Mouse (Mus musculus) stomach, postnatal 0 days (tissue): ENCODE results near the gene Pde1c. TPM values are rescaled to one million over a fixed set of nuclear protein-coding genes. Genes with fewer than 3 reads are reported as not detected.
A peak's percentile ranks its signal among the peaks of the same experiment; 100 is the strongest.

Source experiments
- ATAC-seq: fragments of 200-750 bp; cut with Nextera tagmentation; 2 replicates; pipeline ENCODE4 v1.8.0; 2017; ENCODE audit not compliant: low FRiP score, low TSS enrichment
- DNase-seq: peaks from one replicate; pipeline ENCODE4 v3.0.0-alpha.2; 2016; ENCODE audit warnings: low spot score
- H3K27ac ChIP-seq: fragments of 300-500 bp; sonication (generic); replicated peaks from 2 replicates; pipeline ENCODE4 v1.5.1; 2014; ENCODE audit warnings: mild to moderate bottlenecking, control low read depth
- H3K27me3 ChIP-seq: fragments of 300-500 bp; sonication (generic); 2 replicates; pipeline ENCODE4 v1.6.1; 2014; ENCODE audit warnings: low read length; ENCODE audit not compliant: control insufficient read depth, insufficient read depth
- H3K36me3 ChIP-seq: fragments of 300-500 bp; sonication (generic); 2 replicates; pipeline ENCODE4 v1.6.1; 2014; ENCODE audit warnings: low read length, mixed read lengths; ENCODE audit not compliant: control insufficient read depth, insufficient read depth
- H3K4me1 ChIP-seq: fragments of 300-500 bp; sonication (generic); replicated peaks from 2 replicates; pipeline ENCODE4 v1.6.1; 2014; ENCODE audit warnings: antibody characterized with exemption; ENCODE audit not compliant: control insufficient read depth, insufficient read depth
- H3K4me2 ChIP-seq: fragments of 300-500 bp; sonication (generic); replicated peaks from 2 replicates; pipeline ENCODE4 v1.6.1; 2014; ENCODE audit warnings: low read depth, mild to moderate bottlenecking, control low read depth, moderate library complexity
- H3K4me3 ChIP-seq: fragments of 300-500 bp; sonication (generic); 2 replicates; pipeline ENCODE4 v1.5.1; 2014; ENCODE audit warnings: low read depth, low read length, control low read depth
- H3K9ac ChIP-seq: fragments of 300-500 bp; sonication (generic); 2 replicates; pipeline ENCODE4 v1.6.1; 2014; ENCODE audit warnings: mild to moderate bottlenecking, low read length, control low read depth, mixed read lengths
- H3K9me3 ChIP-seq: fragments of 300-500 bp; sonication (generic); 2 replicates; pipeline ENCODE4 v1.6.1; 2016; ENCODE audit warnings: low read length; ENCODE audit not compliant: control insufficient read depth
- CTCF ChIP-seq: IDR thresholded peaks from 2 replicates; pipeline ENCODE4 v1.5.1; 2016; ENCODE audit warnings: antibody characterized with exemption, low read depth, mild to moderate bottlenecking, moderate library complexity
- EP300 ChIP-seq: optimal IDR thresholded peaks from 2 replicates; pipeline ENCODE3; 2016; ENCODE audit warnings: antibody characterized with exemption
- WGBS: fragments of 180-500 bp; shearing (Covaris S2); extraction: QIAGEN DNeasy Blood & Tissue Kit; methylation state at CpG from one replicate; pipeline ENCODE4 v1.1.7; 2014; 5-methylcytosine and 5-hydroxymethylcytosine counted together
- microRNA-seq: library from miRNA; unstranded; fragments of <30 nt; microRNA quantifications from one replicate; pipeline ENCODE4, GENCODE M21; 2016
- polyA plus RNA-seq: library from polyadenylated mRNA; unstranded; fragments of >200 nt; fragmentation: Nextera tagmentation; extraction: Ambion mirVana; gene quantifications from 2 replicates; pipeline ENCODE4 v1.2.1, GENCODE M21; 2015

Gene Pde1c
- polyA plus RNA-seq, 1 experiment from 2014 or later: 1.8 TPM

GRCm38 (mm10) chr6:56029986-56030385 is 538.9 kb downstream of the Pde1c start:
- Histone ChIP-seq H3K4me3 (no peak overlapping the region), H3K9ac (no peak overlapping the region), H3K27ac (no peak overlapping the region), H3K9me3 (no peaks in the 10 kb centered on the region), H3K4me1 (no peaks in the 10 kb centered on the region), H3K4me2 (no peak overlapping the region), H3K27me3 (no peaks in the 10 kb centered on the region), H3K36me3 (no peaks in the 10 kb centered on the region)
- no peak for ATAC-seq
- DNase-seq: no peak
- TF ChIP-seq EP300 (no peak), CTCF (no peak)
- WGBS: 56% methylated on average over 5 of the region's 5 CpGs

GRCm38 (mm10) chr6:56027966-56028365 is 540.9 kb downstream of the Pde1c start:
- H3K36me3 ChIP-seq: no peaks in the 10 kb centered on the region
- H3K4me3 ChIP-seq: no peak overlapping the region
- no peaks in the 10 kb centered on the region for H3K27me3 ChIP-seq
- DNase-seq (no peak), ATAC-seq (no peak)
- no peak overlapping the region for H3K9ac ChIP-seq
- no peaks in the 10 kb centered on the region for H3K4me1 ChIP-seq
- TF ChIP-seq EP300: no peak
- no peak for TF ChIP-seq CTCF
- 59% methylated on average over 5 of the region's 5 CpGs for WGBS
- H3K27ac ChIP-seq: no peak overlapping the region
- H3K4me2 ChIP-seq: no peak overlapping the region
- H3K9me3 ChIP-seq: no peaks in the 10 kb centered on the region

- Histone ChIP-seq H3K27ac (no peak overlapping the region), H3K4me3 (no peak overlapping the region), H3K9ac (no peak overlapping the region), H3K27me3 (no peaks in the 10 kb centered on the region), H3K4me1 (no peaks in the 10 kb centered on the region), H3K4me2 (no peak overlapping the region), H3K9me3 (no peaks in the 10 kb centered on the region), H3K36me3 (no peaks in the 10 kb centered on the region)
- ATAC-seq: no peak
- no peak for TF ChIP-seq CTCF
- no peak for TF ChIP-seq EP300
- no peak for DNase-seq
- WGBS: 49% methylated on average over 6 of the region's 6 CpGs
Observed at GRCm38 (mm10) chr6:56027318-56027717, 541.6 kb downstream of the Pde1c start.

- Histone ChIP-seq H3K27me3 (no peaks in the 10 kb centered on the region), H3K4me2 (no peak overlapping the region), H3K9ac (no peak overlapping the region), H3K27ac (no peak overlapping the region), H3K4me1 (no peaks in the 10 kb centered on the region), H3K4me3 (no peak overlapping the region), H3K36me3 (no peaks in the 10 kb centered on the region), H3K9me3 (no peaks in the 10 kb centered on the region)
- DNase-seq (no peak), ATAC-seq (no peak)
- no peak for TF ChIP-seq EP300
- peak; percentile 52 for TF ChIP-seq CTCF
- WGBS: 61% methylated on average over 2 of the region's 2 CpGs
Observed at GRCm38 (mm10) chr6:56025533-56025932, 543.4 kb downstream of the Pde1c start.

Small RNA genes within 50 kb of the gene (microRNA-seq; reads per million reads assigned to microRNA genes)
- not detected for gene Gm44413

Other genes with a start within 250 kb of the Pde1c start
- gene Lsm5, start 135.6 kb upstream of the Pde1c start, polyA plus RNA-seq: 110 and 116 TPM in 2 replicates
- 7.5 and 8.1 TPM in 2 replicates for gene Avl9, start 145.8 kb upstream of the Pde1c start, polyA plus RNA-seq
- 9.3 and 10.8 TPM in 2 replicates for gene Kbtbd2, start 228.7 kb upstream of the Pde1c start, polyA plus RNA-seq